Mouse (Mus musculus) E14TG2a.4 (cell line): ENCODE measurements at regions not wholly inside any gene's neighbourhood (a gene's known extent, or its start where the extent isn't known, plus 50 kb on each side); places are given as distances from the start of the nearest gene placed in this dataset.
"Not testable (repeated sequence)": the region's sequence is repeated elsewhere in the genome, so short reads cannot be mapped to it uniquely, and the experiment has no call there.

ENCODE experiments used
- H3K27me3 ChIP-seq: 2 replicates; pipeline ENCODE4 v1.6.1; 2014; ENCODE audit warnings: low read length, control low read depth; ENCODE audit not compliant: insufficient read depth
- H3K36me3 ChIP-seq: 2 replicates; pipeline ENCODE4 v1.6.1; 2014; ENCODE audit warnings: low read length, control low read depth; ENCODE audit not compliant: insufficient read depth
- H3K4me1 ChIP-seq: replicated peaks from 2 replicates; pipeline ENCODE4 v1.6.1; 2014; ENCODE audit warnings: low read depth, low read length, control low read depth
- H3K4me3 ChIP-seq: replicated peaks from 2 replicates; pipeline ENCODE4 v1.5.1; 2014; ENCODE audit warnings: mild to moderate bottlenecking, low read length
- H3K9me3 ChIP-seq: 2 replicates; pipeline ENCODE4 v1.6.1; 2014; ENCODE audit warnings: low read length, control low read depth
- CTCF ChIP-seq: conservative IDR thresholded peaks from 2 replicates; pipeline ENCODE4 v1.5.1; 2014; ENCODE audit warnings: low read length
- NANOG ChIP-seq: IDR thresholded peaks from 2 replicates; pipeline ENCODE4 v1.6.1; 2014; ENCODE audit warnings: borderline replicate concordance, low read length, mixed read lengths
- POU5F1 ChIP-seq: IDR thresholded peaks from 2 replicates; pipeline ENCODE4 v1.6.1; 2014; ENCODE audit warnings: low read length, borderline replicate concordance

DNA sequence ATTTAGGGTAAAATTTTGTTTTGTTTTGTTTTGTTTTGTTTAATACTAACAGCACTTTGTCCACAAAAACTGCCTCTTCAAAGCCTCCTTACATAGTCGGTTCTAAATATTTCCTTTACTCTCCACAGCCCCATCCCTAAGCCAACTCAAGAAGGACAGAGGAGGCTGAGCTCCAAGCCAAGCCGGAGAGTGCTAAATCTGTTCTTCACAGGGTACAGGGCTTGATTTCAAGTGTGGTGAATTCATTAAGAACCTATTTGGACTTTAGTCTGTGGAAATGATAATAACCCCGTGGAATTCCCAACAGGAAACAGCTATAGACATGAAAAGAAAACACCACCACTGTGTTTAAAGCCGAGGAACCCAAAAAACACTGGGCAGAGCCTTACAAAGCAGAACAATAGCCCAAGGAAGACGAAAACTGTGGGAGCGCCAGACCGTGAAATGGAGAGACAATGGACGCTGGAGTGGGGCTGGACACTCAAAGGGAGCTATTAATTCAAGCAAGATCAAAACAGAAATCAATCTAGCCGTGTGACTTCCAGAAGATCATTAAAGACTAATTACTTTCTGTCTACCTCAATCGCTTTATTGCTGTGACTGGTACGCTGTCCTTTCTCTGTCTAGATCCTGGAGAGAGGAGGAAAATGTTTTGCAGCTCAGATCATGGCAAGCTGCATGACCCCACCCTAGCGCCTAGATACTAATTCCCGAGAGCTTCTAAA is 194.7 kb downstream of the Trmt11 start:
- H3K4me1 ChIP-seq, result peaks cover 12% of the 10 kb centered on the region
- no peak overlapping the region for H3K4me3 ChIP-seq
- no peaks in the 10 kb centered on the region for H3K9me3 ChIP-seq
- H3K27me3 ChIP-seq, result no peaks in the 10 kb centered on the region
- TF ChIP-seq POU5F1, result no peak
- peak; percentile 18; the same call in 1 of the 2 replicates for TF ChIP-seq NANOG
- H3K36me3 ChIP-seq, result no peaks in the 10 kb centered on the region

GRCm38 (mm10) chr10:30370542-30370941 is 170.2 kb upstream of the Cenpw start:
- Histone ChIP-seq H3K27me3 (no peaks in the 10 kb centered on the region), H3K9me3 (peaks cover 32% of the 10 kb centered on the region), H3K4me1 (peaks cover 29% of the 10 kb centered on the region), H3K36me3 (no peaks in the 10 kb centered on the region), H3K4me3 (no peak overlapping the region)
- TF ChIP-seq POU5F1, result no peak
- TF ChIP-seq CTCF, result no peak
- TF ChIP-seq NANOG, result peak; percentile 73; the same call in 1 of the 2 replicates

DNA sequence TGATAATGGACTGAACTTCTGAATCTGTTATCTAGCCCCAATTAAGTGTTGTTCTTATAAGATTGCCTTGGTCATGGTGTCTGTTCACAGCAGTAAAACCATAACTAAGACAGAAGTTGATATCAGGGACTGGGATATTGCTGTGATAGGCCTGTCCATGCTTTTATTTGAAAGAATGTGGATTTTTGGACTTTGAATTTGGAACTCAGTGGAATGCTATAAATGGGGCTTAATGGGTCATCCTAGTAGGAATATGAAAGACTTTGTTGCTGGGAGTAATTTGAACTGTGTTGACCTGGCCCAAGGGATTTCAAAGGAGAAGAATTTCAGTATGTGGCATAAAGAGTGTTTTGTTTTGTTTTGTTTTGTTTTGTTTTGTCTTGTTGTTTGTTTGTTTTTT is 160.5 kb upstream of the Cenpw start:
- H3K36me3 ChIP-seq, H3K4me3 ChIP-seq, H3K27me3 ChIP-seq, H3K4me1 ChIP-seq: not testable (repeated sequence)
- peaks cover 15% of the 10 kb centered on the region for H3K9me3 ChIP-seq

DNA sequence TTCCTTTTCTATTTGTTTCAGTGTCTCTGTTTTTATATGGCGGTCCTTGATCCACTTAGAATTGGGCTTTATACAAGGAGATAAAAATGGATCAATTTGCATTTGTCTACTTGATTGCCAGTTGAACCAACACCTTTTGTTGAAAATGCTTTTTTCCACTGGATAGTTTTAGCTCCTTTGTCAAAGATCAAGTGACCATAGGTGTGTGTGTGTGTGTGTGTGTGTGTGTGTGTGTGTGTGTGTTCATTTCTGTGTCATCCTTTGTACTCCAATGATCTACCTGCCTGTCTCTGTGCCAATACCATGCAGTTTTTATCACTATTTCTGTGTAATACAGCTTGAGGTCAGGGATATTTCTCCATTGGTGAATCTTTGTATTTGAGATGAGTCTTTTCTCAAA is 158.7 kb upstream of the Cenpw start:
- Histone ChIP-seq H3K27me3 (no peaks in the 10 kb centered on the region), H3K4me1 (no peaks in the 10 kb centered on the region), H3K36me3 (no peaks in the 10 kb centered on the region), H3K4me3 (no peak overlapping the region), H3K9me3 (peaks cover 19% of the 10 kb centered on the region)
- TF ChIP-seq NANOG, result no peak
- TF ChIP-seq CTCF, result no peak
- no peak for TF ChIP-seq POU5F1

DNA sequence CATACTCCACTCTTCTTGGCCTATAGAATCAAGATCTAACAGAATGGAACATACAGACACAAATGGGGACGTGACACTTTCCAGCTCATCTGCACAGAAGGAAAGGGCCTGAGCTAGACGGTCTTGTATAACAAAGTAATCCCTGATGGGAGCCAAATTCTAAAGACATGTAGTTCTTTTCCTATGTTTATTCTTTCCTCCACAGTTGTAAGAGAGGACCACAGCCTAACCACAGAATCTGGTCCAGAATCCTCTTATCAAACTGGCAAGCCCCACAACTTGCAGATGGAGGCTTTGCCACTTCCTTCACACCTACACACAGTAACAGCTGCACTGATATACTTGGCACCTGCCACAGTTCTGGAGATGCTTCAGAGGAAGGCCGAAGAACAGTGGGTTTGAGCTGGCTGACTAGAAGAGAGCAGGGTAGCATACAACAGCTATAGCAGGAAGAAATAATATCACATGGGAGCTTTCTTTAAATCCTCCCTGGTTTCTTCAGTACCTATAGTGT is 142.7 kb upstream of the Cenpw start:
- TF ChIP-seq CTCF (no peak), NANOG (no peak)
- Histone ChIP-seq H3K4me1 (no peaks in the 10 kb centered on the region), H3K36me3 (no peaks in the 10 kb centered on the region), H3K4me3 (no peak overlapping the region), H3K9me3 (no peaks in the 10 kb centered on the region), H3K27me3 (no peaks in the 10 kb centered on the region)

- Histone ChIP-seq H3K36me3 (no peaks in the 10 kb centered on the region), H3K4me1 (no peaks in the 10 kb centered on the region), H3K27me3 (no peaks in the 10 kb centered on the region), H3K4me3 (no peak overlapping the region), H3K9me3 (no peaks in the 10 kb centered on the region)
- no peak for TF ChIP-seq POU5F1
- no peak for TF ChIP-seq CTCF
- no peak for TF ChIP-seq NANOG
These were observed 128.1 kb upstream of the Cenpw start for GRCm38 (mm10) chr10:30328334-30329014.

GRCm38 (mm10) chr10:30327849-30328248 is 127.5 kb upstream of the Cenpw start:
- Histone ChIP-seq H3K4me3 (no peak overlapping the region), H3K36me3 (no peaks in the 10 kb centered on the region), H3K9me3 (no peaks in the 10 kb centered on the region), H3K4me1 (no peaks in the 10 kb centered on the region), H3K27me3 (no peaks in the 10 kb centered on the region)
- TF ChIP-seq POU5F1 (no peak), CTCF (no peak), NANOG (no peak)

GRCm38 (mm10) chr10:30326861-30327260 is 126.5 kb upstream of the Cenpw start:
- no peaks in the 10 kb centered on the region for H3K9me3 ChIP-seq
- H3K4me3 ChIP-seq, result no peak overlapping the region
- H3K27me3 ChIP-seq, result no peaks in the 10 kb centered on the region
- H3K4me1 ChIP-seq, result no peaks in the 10 kb centered on the region
- no peaks in the 10 kb centered on the region for H3K36me3 ChIP-seq
- TF ChIP-seq POU5F1 (no peak), NANOG (no peak), CTCF (no peak)

DNA sequence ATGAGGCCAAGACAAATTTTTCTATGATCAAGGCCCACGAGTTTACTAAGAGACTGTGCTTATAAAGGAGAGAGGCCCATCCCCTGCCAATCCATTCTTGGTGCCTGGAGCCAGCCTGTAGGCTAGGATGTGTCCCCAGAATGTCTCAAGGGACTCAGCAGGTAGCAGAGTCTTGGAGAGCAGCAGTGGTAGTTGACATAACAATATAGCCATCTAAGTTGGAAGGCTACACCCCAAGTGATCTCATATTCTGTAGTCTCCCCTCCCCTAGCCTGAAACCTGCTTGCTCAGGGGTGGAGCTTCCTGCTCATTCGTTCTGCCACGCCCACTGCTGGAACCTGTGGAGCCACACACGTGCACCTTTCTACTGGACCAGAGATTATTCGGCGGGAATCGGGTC is 95.5 kb upstream of the Cenpw start:
- not testable (repeated sequence) for H3K9me3 ChIP-seq, H3K27me3 ChIP-seq, H3K4me1 ChIP-seq, H3K4me3 ChIP-seq, H3K36me3 ChIP-seq
